In the genomic region with DNA sequence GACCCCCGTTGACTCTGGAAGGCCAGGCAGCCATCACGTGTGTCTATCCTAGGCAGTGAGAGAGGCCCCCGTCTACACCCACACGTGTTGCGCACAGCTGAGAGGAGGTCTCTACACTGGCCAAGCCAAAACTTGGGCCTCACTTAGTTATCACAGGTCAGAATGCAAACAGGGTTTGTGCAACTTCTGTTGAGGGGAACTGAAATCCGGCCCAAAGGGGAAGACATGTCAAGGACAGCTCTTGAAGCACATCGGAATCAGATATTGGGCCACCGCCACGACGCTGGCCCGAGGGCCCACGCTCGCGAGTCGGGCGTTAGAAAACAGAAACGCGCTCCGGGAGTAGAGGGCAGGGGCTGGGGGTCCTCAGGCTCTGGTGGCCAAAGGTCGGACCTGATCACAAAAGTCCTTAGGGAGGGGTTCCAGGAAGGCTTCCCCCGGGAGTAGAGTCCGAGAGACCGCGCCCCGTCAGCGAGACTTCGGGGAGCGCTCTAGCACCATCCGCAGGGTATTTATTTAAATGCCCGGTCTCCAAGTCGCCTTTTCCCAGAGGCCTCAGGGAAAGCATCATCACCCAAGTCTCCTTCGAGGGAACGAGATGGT, we compare ENCODE assay signal across 8 mouse cellular contexts. TPM values are rescaled to one million over a fixed set of nuclear protein-coding genes. Genes with fewer than 3 reads are reported as not detected.
DNase-seq lines count a peak whose midpoint lies in the region; ATAC-seq and TF ChIP-seq lines count a peak whose summit lies in the region.

No protein-coding gene starts in this region.

- peak overlapping the region; percentile 87 for H3K27ac ChIP-seq in forebrain, embryonic 12.5 days
- H3K27ac ChIP-seq in hindbrain, embryonic 13.5 days: peak overlapping the region; percentile 89
- H3K27ac ChIP-seq in liver, embryonic 13.5 days: peak overlapping the region; percentile 83
- peak overlapping the region; percentile 85 for H3K27ac ChIP-seq in midbrain, postnatal 0 days (ENCODE audit: low read depth, low read length)

- no peak for TF ChIP-seq CTCF in midbrain, postnatal 0 days (IDR thresholded peaks at IDR 0.05)

- no peaks in the 10 kb centered on the region for H3K9me3 ChIP-seq in forebrain, embryonic 12.5 days
- no peaks in the 10 kb centered on the region for H3K9me3 ChIP-seq in hindbrain, embryonic 13.5 days
- no peaks in the 10 kb centered on the region for H3K9me3 ChIP-seq in liver, embryonic 13.5 days (replicated peaks)
- no peaks in the 10 kb centered on the region for H3K9me3 ChIP-seq in midbrain, postnatal 0 days (ENCODE audit: low read length)

- H3K36me3 ChIP-seq in forebrain, embryonic 12.5 days (replicated peaks): peaks cover 36% of the 10 kb centered on the region
- H3K36me3 ChIP-seq in hindbrain, embryonic 13.5 days: peaks cover 31% of the 10 kb centered on the region
- H3K36me3 ChIP-seq in liver, embryonic 13.5 days: peaks cover 43% of the 10 kb centered on the region
- H3K36me3 ChIP-seq in midbrain, postnatal 0 days (ENCODE audit: insufficient read depth, low read length): peaks cover 24% of the 10 kb centered on the region

- H3K4me3 ChIP-seq in forebrain, embryonic 12.5 days (replicated peaks): peak overlapping the region; percentile 87
- peak overlapping the region; percentile 89 for H3K4me3 ChIP-seq in hindbrain, embryonic 13.5 days
- peak overlapping the region; percentile 89 for H3K4me3 ChIP-seq in liver, embryonic 13.5 days (replicated peaks)
- peak overlapping the region; percentile 76 for H3K4me3 ChIP-seq in midbrain, postnatal 0 days (ENCODE audit: low read depth, low read length)

- H3K4me1 ChIP-seq in forebrain, embryonic 12.5 days: peaks cover 52% of the 10 kb centered on the region
- H3K4me1 ChIP-seq in hindbrain, embryonic 13.5 days (replicated peaks): peaks cover 53% of the 10 kb centered on the region
- H3K4me1 ChIP-seq in liver, embryonic 13.5 days (replicated peaks): peaks cover 64% of the 10 kb centered on the region
- peaks cover 6% of the 10 kb centered on the region; the same call in 1 of the 2 replicates for H3K4me1 ChIP-seq in midbrain, postnatal 0 days (ENCODE audit: insufficient read depth, low read length)

- no peaks in the 10 kb centered on the region for H3K27me3 ChIP-seq in forebrain, embryonic 12.5 days
- H3K27me3 ChIP-seq in hindbrain, embryonic 13.5 days: no peaks in the 10 kb centered on the region
- H3K27me3 ChIP-seq in liver, embryonic 13.5 days: no peaks in the 10 kb centered on the region
- no peaks in the 10 kb centered on the region for H3K27me3 ChIP-seq in midbrain, postnatal 0 days (ENCODE audit: insufficient read depth, low read length)

- under 1% methylated on average over 33 of the region's 33 CpGs for WGBS in forebrain, embryonic 12.5 days
- under 1% methylated on average over 33 of the region's 33 CpGs for WGBS in hindbrain, embryonic 13.5 days
- under 1% methylated on average over 33 of the region's 33 CpGs for WGBS in liver, embryonic 13.5 days (ENCODE audit: insufficient replicate concordance)
- under 1% methylated on average over 33 of the region's 33 CpGs for WGBS in midbrain, postnatal 0 days

- peak overlapping the region; percentile 87 for H3K9ac ChIP-seq in forebrain, embryonic 12.5 days
- peak overlapping the region; percentile 94 for H3K9ac ChIP-seq in hindbrain, embryonic 13.5 days
- peak overlapping the region; percentile 94 for H3K9ac ChIP-seq in liver, embryonic 13.5 days
- peak overlapping the region; percentile 89 for H3K9ac ChIP-seq in midbrain, postnatal 0 days (replicated peaks; ENCODE audit: low read length, poor library complexity, severe bottlenecking)

- DNase-seq in right cerebral cortex, adult 18-20 months: peak; percentile 26
- no peak for DNase-seq in right cerebral cortex, postnatal 25 days
- DNase-seq in adrenal gland, postnatal 14 days: peak; percentile 62
- DNase-seq in liver, embryonic 13.5 days: peak; percentile 23
- DNase-seq in midbrain, postnatal 0 days (ENCODE audit: low spot score): peak; percentile 55
- DNase-seq in testis, postnatal 10 days (ENCODE audit: low spot score): peak; percentile 57

- ATAC-seq in forebrain, embryonic 12.5 days (ENCODE audit: low FRiP score): no peak
- no peak for ATAC-seq in hindbrain, embryonic 13.5 days (ENCODE audit: low FRiP score)
- no peak for ATAC-seq in liver, embryonic 13.5 days (ENCODE audit: low read depth)
- ATAC-seq in midbrain, postnatal 0 days (ENCODE audit: low FRiP score): peak; percentile 4

- peak overlapping the region; percentile 88 for H3K4me2 ChIP-seq in forebrain, embryonic 12.5 days
- peak overlapping the region; percentile 93 for H3K4me2 ChIP-seq in hindbrain, embryonic 13.5 days
- peak overlapping the region; percentile 90 for H3K4me2 ChIP-seq in liver, embryonic 13.5 days
- peak overlapping the region; percentile 87 for H3K4me2 ChIP-seq in midbrain, postnatal 0 days (ENCODE audit: low read depth, low read length, poor library complexity, severe bottlenecking)

RNA-seq across cellular contexts. Expression of a gene that starts 0.6 kb away (rescaled TPM):
- 621 TPM in 2 replicates for total RNA-seq in adrenal gland, postnatal 14 days (2021)
- 468 and 481 TPM in 2 replicates for polyA plus RNA-seq in forebrain, embryonic 12.5 days (2016; fragmentation: Nextera tagmentation; extraction: Ambion mirVana)
- 342 and 354 TPM in 2 replicates for polyA plus RNA-seq in hindbrain, embryonic 13.5 days (2015; fragmentation: Nextera tagmentation; extraction: Ambion mirVana)
- polyA plus RNA-seq in liver, embryonic 13.5 days (2015; fragmentation: Nextera tagmentation; extraction: Ambion mirVana): 327 and 424 TPM in 2 replicates
- total RNA-seq in midbrain, postnatal 0 days (2014; rRNA removed): 126 and 173 TPM in 2 replicates
- polyA plus RNA-seq in midbrain, postnatal 0 days (2015; fragmentation: Nextera tagmentation; extraction: Ambion mirVana): 209 and 222 TPM in 2 replicates

RNA-seq across cellular contexts. Expression of a gene that starts 0.9 kb away (rescaled TPM):
- total RNA-seq in adrenal gland, postnatal 14 days (2021): 2.4 and 2.7 TPM in 2 replicates
- 2.9 and 3.0 TPM in 2 replicates for polyA plus RNA-seq in forebrain, embryonic 12.5 days (2016; fragmentation: Nextera tagmentation; extraction: Ambion mirVana)
- polyA plus RNA-seq in hindbrain, embryonic 13.5 days (2015; fragmentation: Nextera tagmentation; extraction: Ambion mirVana): 3.1 and 3.2 TPM in 2 replicates
- 0.28 and 0.69 TPM in 2 replicates for polyA plus RNA-seq in liver, embryonic 13.5 days (2015; fragmentation: Nextera tagmentation; extraction: Ambion mirVana)
- total RNA-seq in midbrain, postnatal 0 days (2014; rRNA removed): 1.8 and 2.5 TPM in 2 replicates
- 1.5 and 1.6 TPM in 2 replicates for polyA plus RNA-seq in midbrain, postnatal 0 days (2015; fragmentation: Nextera tagmentation; extraction: Ambion mirVana)

RNA-seq across cellular contexts. Expression of a gene that starts 59.1 kb away (rescaled TPM):
- 8.3 and 9.8 TPM in 2 replicates for total RNA-seq in adrenal gland, postnatal 14 days (2021)
- polyA plus RNA-seq in forebrain, embryonic 12.5 days (2016; fragmentation: Nextera tagmentation; extraction: Ambion mirVana): not detected in 2 replicates
- not detected in 2 replicates for polyA plus RNA-seq in hindbrain, embryonic 13.5 days (2015; fragmentation: Nextera tagmentation; extraction: Ambion mirVana)
- polyA plus RNA-seq in liver, embryonic 13.5 days (2015; fragmentation: Nextera tagmentation; extraction: Ambion mirVana): not detected in 2 replicates
- not detected in 2 replicates for total RNA-seq in midbrain, postnatal 0 days (2014; rRNA removed)
- not detected in 2 replicates for polyA plus RNA-seq in midbrain, postnatal 0 days (2015; fragmentation: Nextera tagmentation; extraction: Ambion mirVana)
